Mouse (Mus musculus): ENCODE measurements around the gene Tcp1.
"Not testable (repeated sequence)": the region's sequence is repeated elsewhere in the genome, so short reads cannot be mapped to it uniquely, and the experiment has no call there.

The Tcp1 gene

GRCm38 (mm10) chr17:12915881-12916583 is 531 bp downstream of the Tcp1 start, which contains the start of gene Mrpl18:
Mrpl18 (minus strand) TSS chr17:12916345.
- DNase-seq (ENCODE audit: low spot score in 2 of 2): peak; percentile 99

- DNase-seq (ENCODE audit: low spot score in 2 of 2): peak in 1 of 2 experiments; percentile 52
Measured at GRCm38 (mm10) chr17:12916588-12917380, 1.3 kb downstream of the Tcp1 start.

DNA sequence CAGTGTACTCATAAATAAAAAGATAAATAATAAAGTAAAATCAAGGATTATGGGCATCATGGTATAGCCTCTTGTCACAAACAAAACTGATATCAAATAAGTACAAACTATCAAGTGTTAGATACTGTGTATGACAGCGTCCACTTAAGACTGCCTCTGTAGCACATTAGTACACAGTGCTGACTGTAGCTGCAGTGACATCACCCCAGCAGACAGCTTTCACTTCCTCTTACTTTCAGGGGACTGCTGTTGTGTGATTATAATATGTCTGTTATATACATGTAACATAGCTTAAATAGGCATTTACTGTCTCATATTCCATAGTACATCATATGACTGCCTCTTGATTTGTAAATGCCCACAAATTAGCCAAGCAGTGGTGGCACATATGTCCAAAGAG is 5.6 kb downstream of the Tcp1 start:
- no peak for DNase-seq (ENCODE audit: low spot score in 2 of 2)

- DNase-seq (ENCODE audit: low spot score in 2 of 2): no peak
Measured at GRCm38 (mm10) chr17:12925001-12925400, 9.5 kb downstream of the Tcp1 start.

DNA sequence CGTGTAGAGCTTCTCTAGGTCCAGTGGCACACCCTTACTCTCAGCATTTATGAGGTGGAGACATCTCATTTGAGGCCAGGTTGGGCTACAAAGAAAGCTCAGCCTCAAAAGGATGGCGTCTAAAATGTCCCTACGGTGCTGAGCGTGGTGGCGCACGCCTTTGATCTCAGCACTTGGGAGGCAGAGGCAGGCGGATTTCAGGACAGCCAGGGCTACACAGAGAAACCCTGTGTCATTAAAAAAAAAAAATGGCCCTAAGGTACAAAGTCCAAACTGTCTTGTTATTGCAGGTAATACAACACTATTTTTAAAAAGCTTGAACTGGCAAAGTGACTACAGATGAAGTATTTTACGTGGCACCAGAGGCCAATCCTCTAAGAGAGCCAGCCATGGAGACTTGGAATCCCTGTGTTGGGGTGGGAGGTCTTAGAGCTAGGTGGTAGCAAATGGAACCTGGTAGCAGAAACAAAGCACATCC is 10.2 kb downstream of the Tcp1 start:
- no peak for DNase-seq (ENCODE audit: low spot score in 2 of 2)

DNA sequence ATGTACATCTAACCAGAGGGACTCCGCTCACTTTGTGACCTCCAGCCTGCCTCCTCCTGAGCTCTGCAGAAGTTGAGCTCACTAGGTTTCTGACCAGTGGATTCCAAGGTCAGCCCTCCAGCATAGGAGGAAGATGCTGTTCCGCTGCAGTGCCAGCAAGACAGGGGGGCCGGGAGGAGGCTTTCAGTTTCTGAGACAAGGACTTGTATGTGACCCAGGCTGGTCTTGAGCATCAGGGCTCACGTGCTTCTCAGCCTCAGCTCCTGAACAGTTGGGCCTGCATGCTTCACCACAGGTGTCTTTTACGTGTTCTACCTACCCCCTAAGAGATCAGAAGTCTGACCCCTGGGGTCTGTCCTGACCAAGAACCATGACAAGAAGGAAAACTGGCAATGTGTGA is 16.1 kb downstream of the Tcp1 start:
- not testable (repeated sequence) for DNase-seq (ENCODE audit: low spot score in 2 of 2)

GRCm38 (mm10) chr17:12935719-12936118 is 20.2 kb downstream of the Tcp1 start:
- DNase-seq (ENCODE audit: low spot score in 2 of 2): no peak

- no peak for DNase-seq (ENCODE audit: low spot score in 2 of 2)
Measured at GRCm38 (mm10) chr17:12937412-12937970, 22.0 kb downstream of the Tcp1 start.

GRCm38 (mm10) chr17:12938077-12938476 is 22.6 kb downstream of the Tcp1 start:
- no peak for DNase-seq (ENCODE audit: low spot score in 2 of 2)

DNA sequence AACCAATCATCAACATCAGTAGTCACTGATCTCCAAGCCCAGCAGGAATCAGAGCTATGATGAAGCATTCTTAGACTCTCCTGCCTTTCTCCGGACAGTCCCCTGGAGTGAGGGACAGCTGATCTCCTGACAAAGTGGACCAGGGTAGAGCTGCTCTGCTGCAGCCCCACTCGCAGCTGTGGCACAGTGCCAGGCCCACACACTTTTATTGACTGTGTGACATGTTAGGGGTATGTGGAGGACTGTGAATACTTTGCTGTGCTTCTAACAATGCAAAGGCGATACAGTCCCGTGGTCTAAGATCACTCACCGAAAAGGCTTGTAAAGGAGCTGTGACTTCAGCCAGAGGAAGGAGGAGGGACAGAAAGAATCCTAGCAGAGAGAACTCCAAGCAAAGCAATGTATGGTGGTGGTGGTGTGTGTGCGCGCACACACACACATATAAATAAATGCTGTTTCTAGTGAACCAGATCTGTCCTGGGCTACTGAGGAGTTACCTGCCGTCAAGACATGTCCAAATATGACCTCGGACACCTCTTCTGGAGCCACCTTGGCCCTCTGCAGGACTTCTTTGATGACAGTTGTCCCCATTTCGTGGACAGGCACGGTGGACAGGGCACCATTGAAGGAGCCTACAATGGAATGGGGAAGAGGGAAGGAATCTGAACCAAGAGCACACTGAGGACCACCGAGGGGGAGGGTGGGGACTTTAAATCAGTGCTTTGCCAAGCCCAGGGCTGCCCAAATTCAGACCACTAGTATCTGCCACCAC is 24.1 kb downstream of the Tcp1 start:
- DNase-seq (ENCODE audit: low spot score in 2 of 2): not testable (repeated sequence)

DNA sequence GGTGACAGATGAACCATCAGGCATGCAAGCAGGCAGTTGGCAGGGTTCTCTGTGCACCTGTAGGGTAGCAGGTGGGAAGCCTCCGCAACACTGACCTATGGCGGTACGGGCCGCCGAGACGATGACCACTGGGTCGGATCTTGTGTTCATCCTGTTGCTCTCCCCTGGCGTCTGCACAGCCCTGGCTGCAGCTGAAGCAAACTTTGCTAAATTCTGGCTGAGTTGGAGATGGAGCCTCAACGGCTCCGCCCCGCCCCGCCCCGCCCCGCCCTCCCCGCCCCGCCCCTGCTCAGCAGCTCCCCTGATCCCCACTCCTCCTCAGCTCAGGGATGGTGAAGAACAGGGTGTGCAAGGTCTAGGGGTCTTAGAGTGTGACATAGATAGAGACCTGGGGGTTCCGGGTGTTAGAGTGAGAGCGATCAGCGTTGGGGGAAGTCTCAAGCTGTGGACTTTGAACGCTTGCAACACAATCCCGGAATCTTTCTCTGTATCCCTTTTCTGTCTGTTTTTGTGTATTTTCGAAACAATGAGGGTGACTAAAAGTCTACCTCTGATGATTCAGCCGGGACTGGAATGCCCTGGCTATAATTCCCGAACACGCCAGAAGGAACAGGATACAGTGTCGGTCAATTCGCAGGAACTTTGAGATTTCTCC is 24.8 kb downstream of the Tcp1 start, which contains the start of gene Acat3:
Gene Acat3 (minus strand): TSS at position 450 of the 655 bp plus-strand sequence.
- DNase-seq (ENCODE audit: low spot score in 2 of 2): no peak

DNA sequence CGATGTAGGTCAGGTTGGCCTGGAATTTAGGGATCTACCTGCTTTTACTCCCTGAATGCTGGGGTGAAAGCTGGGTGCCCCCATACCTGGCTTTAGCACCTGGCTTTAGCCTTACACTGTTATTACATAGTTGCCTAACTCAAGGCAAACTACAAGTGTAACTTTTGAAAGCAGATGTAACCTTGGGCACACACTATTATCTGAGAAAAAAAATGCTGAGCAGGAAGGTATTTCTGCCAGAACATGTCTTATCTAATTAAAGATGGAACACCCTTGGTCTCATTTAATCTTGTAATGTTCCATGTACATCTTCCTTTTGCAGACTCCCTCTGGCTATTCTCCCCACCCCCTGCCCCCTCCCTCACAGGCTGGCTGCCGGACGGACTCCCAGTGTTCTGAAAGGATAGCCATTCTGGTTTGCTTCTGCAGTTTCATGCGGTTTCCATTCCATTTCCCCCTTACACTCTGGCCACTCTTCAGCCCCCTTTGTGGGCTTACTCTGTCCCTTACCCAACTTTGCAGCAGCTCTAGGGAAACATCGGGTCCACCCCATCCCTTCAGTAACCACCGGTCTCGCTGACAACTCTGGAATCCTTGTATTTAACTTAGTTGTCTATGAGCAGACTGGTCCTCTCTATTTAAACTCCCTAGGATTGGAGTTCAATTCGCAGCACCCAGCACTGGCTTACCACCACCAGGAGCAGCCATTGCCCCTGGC is 26.2 kb downstream of the Tcp1 start:
- DNase-seq (ENCODE audit: low spot score in 2 of 2): no peak

DNA sequence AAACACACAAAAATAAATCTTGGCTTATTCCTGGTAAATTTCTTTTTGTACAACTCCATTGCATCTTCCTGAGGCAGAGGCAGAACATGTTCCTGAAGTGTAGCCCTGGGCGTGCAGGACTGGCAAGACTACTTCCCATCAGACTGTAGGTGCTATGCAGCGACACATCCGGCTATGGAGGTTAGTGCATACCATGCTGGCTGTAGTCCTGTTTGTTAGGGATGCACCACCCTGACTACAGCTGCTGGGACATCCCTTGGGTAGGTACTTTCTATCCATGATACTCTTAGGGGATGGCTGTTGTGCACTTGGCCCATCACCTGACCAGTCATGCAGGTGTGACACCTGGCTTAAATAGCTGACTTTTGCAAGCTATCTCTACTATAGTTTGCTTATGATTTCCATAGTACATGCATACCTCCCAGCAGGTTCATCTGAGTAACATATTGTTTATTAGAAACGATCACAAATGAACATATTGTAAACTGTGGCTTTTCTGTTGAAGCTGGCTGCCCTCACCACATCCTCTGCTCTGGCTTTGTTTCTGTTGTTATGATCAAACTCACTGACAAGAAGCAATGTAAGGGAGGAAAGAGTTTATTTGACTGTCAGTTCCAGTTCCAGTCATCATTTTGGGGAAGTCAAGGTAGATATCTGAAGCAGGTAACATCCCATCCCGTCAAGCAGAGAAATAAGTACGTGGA is 27.1 kb downstream of the Tcp1 start:
- DNase-seq (ENCODE audit: low spot score in 2 of 2): no peak

GRCm38 (mm10) chr17:12949669-12950068 is 34.2 kb downstream of the Tcp1 start:
- DNase-seq (ENCODE audit: low spot score in 2 of 2): no peak

DNA sequence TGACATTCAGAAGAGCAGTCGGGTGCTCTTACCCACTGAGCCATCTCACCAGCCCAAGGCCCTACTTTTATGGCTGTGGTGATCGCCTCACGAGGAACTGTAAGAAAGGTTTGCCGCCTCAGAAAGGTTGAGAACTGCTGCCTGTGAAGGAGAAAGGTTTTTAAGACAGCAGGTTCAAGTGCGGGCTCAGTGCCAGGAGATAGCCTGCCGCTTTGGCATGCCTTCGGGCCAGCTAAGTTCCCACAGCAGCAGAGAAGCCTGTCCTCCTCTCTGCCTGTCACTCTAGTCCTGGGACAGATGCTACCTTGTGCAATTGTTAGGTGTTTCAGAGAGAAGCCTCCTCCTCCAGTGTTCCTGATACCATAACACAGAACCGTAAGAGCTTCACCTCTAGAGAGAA is 41.2 kb downstream of the Tcp1 start:
- DNase-seq (ENCODE audit: low spot score in 2 of 2): no peak

GRCm38 (mm10) chr17:12959377-12959776 is 43.9 kb downstream of the Tcp1 start:
- not testable (repeated sequence) for DNase-seq (ENCODE audit: low spot score in 2 of 2)

GRCm38 (mm10) chr17:12960331-12960873 is 44.9 kb downstream of the Tcp1 start, which contains the start of gene Acat2:
Acat2 (minus strand) TSS chr17:12960747.
- DNase-seq (ENCODE audit: low spot score in 2 of 2): peak; percentile 93 to 95

DNA sequence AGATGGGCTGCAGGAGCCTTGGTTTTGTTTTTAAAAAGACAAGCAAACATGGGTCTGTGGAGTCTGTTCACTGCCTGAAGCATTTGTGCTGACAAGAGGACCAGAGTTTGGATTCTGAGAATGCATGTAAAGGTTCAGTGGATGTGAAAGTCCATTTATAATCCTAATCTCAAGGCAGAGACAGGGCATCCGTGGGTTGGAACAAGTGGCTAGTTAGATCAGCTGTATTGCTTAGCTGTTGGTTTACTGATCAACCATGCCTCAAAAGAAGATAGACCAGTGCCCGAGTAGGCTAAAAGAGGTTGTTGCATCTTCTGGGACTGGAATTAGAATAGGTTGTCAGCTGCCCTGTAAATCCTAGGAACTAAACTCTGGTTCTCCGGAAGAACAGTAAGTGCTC is 48.0 kb downstream of the Tcp1 start:
- no peak for DNase-seq (ENCODE audit: low spot score in 2 of 2)

GRCm38 (mm10) chr17:12967173-12967572 is 51.7 kb downstream of the Tcp1 start:
- no peak for DNase-seq (ENCODE audit: low spot score in 2 of 2)
